Mouse (Mus musculus): ENCODE results near the gene Agxt. TPM values are rescaled to one million over a fixed set of nuclear protein-coding genes. Genes with fewer than 3 reads are reported as not detected.

Gene Agxt
- not detected for polyA plus RNA-seq (2021)

GRCm38 (mm10) chr1:93135036-93135526 is at the start of gene Agxt:
TSS of gene Agxt (plus strand) at chr1:93135240.
- no peaks in the 10 kb centered on the region for H3K27me3 ChIP-seq
- POLR2A ChIA-PET, result no interaction called here
- DNase-seq (ENCODE audit: low read depth, low spot score) (no peak), ATAC-seq (no peak)
- CTCF ChIA-PET, result interaction anchor here (0.9 kb wide), 1 partner anchor 9 kb away, joined by 3 read pairs; no protein-coding TSS in a partner anchor
- TF ChIP-seq CTCF (IDR thresholded peaks at IDR 0.05), result no peak
- in situ Hi-C loops (cut with MboI; ENCODE audit: low pct_unique_long_range_greater_than_20kb), result no loop called here

GRCm38 (mm10) chr1:93092582-93092981 is 42.5 kb upstream of the Agxt start:
- peaks cover 15% of the 10 kb centered on the region for H3K27me3 ChIP-seq
- POLR2A ChIA-PET, result interaction anchor here (0.7 kb wide), 1 partner anchor 10 kb away, joined by 3 read pairs; no protein-coding TSS in a partner anchor
- CTCF ChIA-PET, result interaction anchor here (1.3 to 1.7 kb wide), 2 partner anchors 12 to 91 kb away, joined by 3 to 5 read pairs; no protein-coding TSS in a partner anchor
- no peak for TF ChIP-seq CTCF (IDR thresholded peaks at IDR 0.05)
- no peak for DNase-seq (ENCODE audit: low read depth, low spot score)
- ATAC-seq, result no peak
- in situ Hi-C loops (cut with MboI; ENCODE audit: low pct_unique_long_range_greater_than_20kb), result no loop called here

GRCm38 (mm10) chr1:93098956-93099355 is 36.1 kb upstream of the Agxt start:
- no peak for ATAC-seq
- TF ChIP-seq CTCF (IDR thresholded peaks at IDR 0.05), result no peak
- peaks cover 57% of the 10 kb centered on the region for H3K27me3 ChIP-seq
- no peak for DNase-seq (ENCODE audit: low read depth, low spot score)
- ChIA-PET CTCF (no interaction called here), POLR2A (no interaction called here)
- in situ Hi-C loops (cut with MboI; ENCODE audit: low pct_unique_long_range_greater_than_20kb), result no loop called here

GRCm38 (mm10) chr1:93100243-93100575 is 34.8 kb upstream of the Agxt start:
- POLR2A ChIA-PET, result interaction anchor here (0.9 kb wide), 1 partner anchor 17 kb away, joined by 3 read pairs; no protein-coding TSS in a partner anchor
- DNase-seq (ENCODE audit: low read depth, low spot score) (no peak), ATAC-seq (no peak)
- TF ChIP-seq CTCF (IDR thresholded peaks at IDR 0.05), result no peak
- in situ Hi-C loops (cut with MboI; ENCODE audit: low pct_unique_long_range_greater_than_20kb), result no loop called here
- CTCF ChIA-PET, result no interaction called here
- H3K27me3 ChIP-seq, result peaks cover 69% of the 10 kb centered on the region

- no peak for TF ChIP-seq CTCF (IDR thresholded peaks at IDR 0.05)
- no peak for DNase-seq (ENCODE audit: low read depth, low spot score)
- no peak for ATAC-seq
- ChIA-PET CTCF (no interaction called here), POLR2A (no interaction called here)
- peaks cover 75% of the 10 kb centered on the region for H3K27me3 ChIP-seq
- in situ Hi-C loops (cut with MboI; ENCODE audit: low pct_unique_long_range_greater_than_20kb), result no loop called here
Measured at GRCm38 (mm10) chr1:93100576-93101491, 34.2 kb upstream of the Agxt start.

DNA sequence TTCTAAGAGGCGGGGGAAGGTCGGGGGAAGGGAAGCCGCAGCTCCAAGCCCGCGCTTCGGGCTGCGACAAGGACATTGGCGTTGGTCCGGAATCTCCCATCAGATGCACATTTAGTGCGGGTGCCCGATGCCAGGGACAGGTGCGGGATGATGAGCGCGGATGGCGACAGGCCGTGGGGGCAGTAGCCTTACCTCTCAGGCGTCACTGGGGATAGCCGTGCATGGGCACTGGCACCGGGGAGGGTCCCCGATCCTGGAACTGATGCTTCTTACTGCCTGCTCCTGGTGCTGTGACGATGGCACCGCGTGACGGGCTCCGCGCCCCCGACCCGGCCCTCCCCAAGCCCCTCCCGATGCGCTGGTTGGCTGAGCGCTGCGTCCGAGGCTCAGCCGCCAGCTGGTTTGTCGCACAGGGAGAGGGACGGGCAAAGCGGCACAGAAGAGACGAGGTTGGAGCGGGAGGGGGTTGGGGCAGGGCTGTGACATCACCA is 33.4 kb upstream of the Agxt start, which contains the start of gene Kif1a:
TSS of gene Kif1a (minus strand) at position 381 of the 491 bp plus-strand sequence.
- TF ChIP-seq CTCF (IDR thresholded peaks at IDR 0.05), result no peak
- in situ Hi-C loops (cut with MboI; ENCODE audit: low pct_unique_long_range_greater_than_20kb), result no loop called here
- POLR2A ChIA-PET, result no interaction called here
- no peak for ATAC-seq
- CTCF ChIA-PET, result no interaction called here
- no peak for DNase-seq (ENCODE audit: low read depth, low spot score)
- H3K27me3 ChIP-seq, result peaks cover 83% of the 10 kb centered on the region

GRCm38 (mm10) chr1:93102700-93103099 is 32.3 kb upstream of the Agxt start:
- CTCF ChIA-PET, result no interaction called here
- in situ Hi-C loops (cut with MboI; ENCODE audit: low pct_unique_long_range_greater_than_20kb), result no loop called here
- TF ChIP-seq CTCF (IDR thresholded peaks at IDR 0.05), result no peak
- POLR2A ChIA-PET, result no interaction called here
- H3K27me3 ChIP-seq, result peaks cover 79% of the 10 kb centered on the region
- DNase-seq (ENCODE audit: low read depth, low spot score), result no peak
- no peak for ATAC-seq

DNA sequence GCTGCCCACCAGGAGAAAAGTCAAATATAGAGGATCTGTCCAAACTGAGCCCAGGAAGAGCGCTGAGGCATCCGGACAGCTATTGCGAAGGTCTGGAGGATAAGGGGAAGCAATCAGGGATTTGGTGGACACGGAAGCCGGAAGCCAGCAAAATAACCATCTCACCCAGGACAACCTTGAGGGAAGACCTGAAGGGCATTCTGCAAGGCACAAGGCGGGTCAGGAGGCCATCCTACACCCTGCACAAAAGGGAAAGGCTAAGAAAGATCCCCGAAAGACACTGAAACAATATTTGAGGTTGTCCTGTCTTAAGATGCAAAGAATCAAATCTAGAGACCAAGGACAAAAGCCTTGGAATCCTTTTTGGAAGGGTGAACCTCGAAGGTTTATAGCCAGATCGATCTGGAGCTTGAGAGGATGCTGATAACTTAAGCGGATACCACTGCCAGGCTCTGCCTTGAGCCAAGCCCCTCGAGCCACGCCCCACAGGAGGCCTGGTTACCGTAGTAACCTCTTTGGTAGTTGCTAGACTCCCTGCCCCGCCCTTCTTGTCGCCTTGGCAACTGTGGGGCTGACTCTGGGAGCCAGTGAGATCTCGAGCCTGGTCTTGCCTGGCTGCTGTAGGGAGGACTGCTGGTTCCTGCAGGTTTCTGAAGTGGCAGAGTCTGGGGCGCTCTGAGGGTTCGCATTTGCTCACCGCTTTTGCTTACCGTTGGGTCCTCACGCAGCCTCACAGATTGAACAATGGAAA is 20.2 kb upstream of the Agxt start:
- TF ChIP-seq CTCF (IDR thresholded peaks at IDR 0.05), result no peak
- no peak for DNase-seq (ENCODE audit: low read depth, low spot score)
- in situ Hi-C loops (cut with MboI; ENCODE audit: low pct_unique_long_range_greater_than_20kb), result no loop called here
- H3K27me3 ChIP-seq, result peaks cover 42% of the 10 kb centered on the region
- no peak for ATAC-seq
- CTCF ChIA-PET, result no interaction called here
- POLR2A ChIA-PET, result no interaction called here

DNA sequence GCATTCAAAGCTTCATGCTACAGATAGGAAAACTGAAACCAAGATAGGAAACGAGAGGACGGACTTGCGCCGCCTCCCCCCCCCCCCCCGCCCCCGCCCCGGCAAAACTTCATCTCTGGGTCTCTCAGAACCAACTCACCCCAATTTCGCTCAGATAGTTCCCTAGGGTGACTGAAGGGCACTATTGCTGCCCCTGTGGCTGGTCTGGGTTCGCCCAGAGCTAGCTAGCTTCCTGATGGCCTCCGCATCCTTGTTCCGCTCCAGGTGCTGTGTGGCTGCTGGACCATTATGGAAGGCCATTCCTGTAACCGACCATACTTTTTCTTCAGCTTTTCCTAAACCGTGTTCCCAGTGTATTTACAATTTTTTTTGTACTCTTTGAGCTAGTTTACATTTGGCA is 19.6 kb upstream of the Agxt start:
- POLR2A ChIA-PET, result no interaction called here
- CTCF ChIA-PET, result no interaction called here
- in situ Hi-C loops (cut with MboI; ENCODE audit: low pct_unique_long_range_greater_than_20kb), result no loop called here
- H3K27me3 ChIP-seq, result peaks cover 43% of the 10 kb centered on the region
- no peak for TF ChIP-seq CTCF (IDR thresholded peaks at IDR 0.05)
- ATAC-seq, result no peak
- DNase-seq (ENCODE audit: low read depth, low spot score), result no peak

- in situ Hi-C loops (cut with MboI; ENCODE audit: low pct_unique_long_range_greater_than_20kb), result no loop called here
Measured at GRCm38 (mm10) chr1:93118816-93119215, 16.2 kb upstream of the Agxt start.

More at GRCm38 (mm10) chr1:93118816-93119215, 16.2 kb upstream of the Agxt start:
- CTCF ChIA-PET, result interaction anchor here (1.4 kb wide), 1 partner anchor 10 kb away, joined by 5 read pairs; no protein-coding TSS in a partner anchor
- DNase-seq (ENCODE audit: low read depth, low spot score), result no peak
- TF ChIP-seq CTCF (IDR thresholded peaks at IDR 0.05), result no peak
- no peak for ATAC-seq
- peaks cover 27% of the 10 kb centered on the region for H3K27me3 ChIP-seq
- POLR2A ChIA-PET, result no interaction called here

Measured in Patski (cell line).